Mouse (Mus musculus) liver, embryonic 15.5 days (tissue): ENCODE measurements at regions not wholly inside any gene's neighbourhood (a gene's known extent, or its start where the extent isn't known, plus 50 kb on each side); places are given as distances from the start of the nearest gene placed in this dataset.
"Not testable (repeated sequence)": the region's sequence is repeated elsewhere in the genome, so short reads cannot be mapped to it uniquely, and the experiment has no call there.

Experiments
- ATAC-seq: fragments of 200-750 bp; cut with Nextera tagmentation; 2 replicates; pipeline ENCODE4 v1.8.0; 2017; ENCODE audit warnings: moderate number of reproducible peaks, mild to moderate bottlenecking, moderate library complexity; ENCODE audit not compliant: insufficient read depth
- H3K27ac ChIP-seq: fragments of 300-500 bp; sonication (generic); replicated peaks from 2 replicates; pipeline ENCODE4 v1.5.1; 2015; ENCODE audit warnings: mild to moderate bottlenecking, inconsistent platforms
- H3K27me3 ChIP-seq: fragments of 300-500 bp; sonication (generic); 2 replicates; pipeline ENCODE4 v1.6.1; 2015; ENCODE audit warnings: mild to moderate bottlenecking, inconsistent platforms
- H3K36me3 ChIP-seq: fragments of 300-500 bp; sonication (generic); replicated peaks from 2 replicates; pipeline ENCODE4 v1.6.1; 2015; ENCODE audit warnings: moderate library complexity, mild to moderate bottlenecking, inconsistent platforms
- H3K4me1 ChIP-seq: fragments of 300-500 bp; sonication (generic); replicated peaks from 2 replicates; pipeline ENCODE4 v1.6.1; 2015; ENCODE audit warnings: inconsistent platforms
- H3K4me2 ChIP-seq: fragments of 300-500 bp; sonication (generic); 2 replicates; pipeline ENCODE4 v1.6.1; 2015; ENCODE audit warnings: moderate library complexity, mild to moderate bottlenecking, inconsistent platforms
- H3K4me3 ChIP-seq: fragments of 300-500 bp; sonication (generic); replicated peaks from 2 replicates; pipeline ENCODE4 v1.5.1; 2015; ENCODE audit warnings: mild to moderate bottlenecking, inconsistent platforms
- H3K9ac ChIP-seq: fragments of 300-500 bp; sonication (generic); 2 replicates; pipeline ENCODE4 v1.6.1; 2015; ENCODE audit warnings: moderate library complexity, mild to moderate bottlenecking, inconsistent platforms
- H3K9me3 ChIP-seq: fragments of 300-500 bp; sonication (generic); replicated peaks from 2 replicates; pipeline ENCODE4 v1.6.1; 2016; ENCODE audit warnings: inconsistent platforms
- WGBS: fragments of 180-500 bp; shearing (Covaris S2); methylation state at CpG from one replicate; pipeline ENCODE4 v1.1.7; 2015; ENCODE audit warnings: mixed read lengths; ENCODE audit not compliant: insufficient replicate concordance; 5-methylcytosine and 5-hydroxymethylcytosine counted together

DNA sequence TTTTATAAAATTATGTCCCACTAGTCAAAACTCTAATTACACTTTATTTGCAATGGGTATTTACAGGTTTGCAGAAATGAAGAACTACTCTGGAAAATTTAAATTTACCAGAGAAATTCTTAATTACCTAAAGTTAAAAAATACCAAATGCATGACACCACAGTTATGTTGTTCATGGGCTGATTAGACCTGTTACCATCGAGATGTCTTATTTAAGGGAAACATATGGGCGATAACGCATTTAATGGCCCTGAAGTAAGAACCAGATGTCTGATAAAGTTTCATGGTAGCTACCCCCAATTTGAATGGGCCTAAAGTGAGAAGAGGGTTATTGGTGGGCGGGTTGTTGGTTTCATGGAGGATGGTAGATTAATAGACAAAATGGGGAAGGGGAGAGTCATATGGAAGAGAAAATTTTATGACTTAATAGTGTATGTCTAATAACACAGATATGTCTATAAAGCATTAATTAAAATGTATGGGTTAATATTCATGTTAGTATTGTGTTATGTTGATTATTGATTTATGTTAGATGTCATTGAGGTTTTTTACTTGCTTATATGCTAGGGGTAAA, 299.0 kb downstream of the Gm8797 start:
- 57% methylated on average over 4 of the region's 4 CpGs for WGBS
- no peaks in the 10 kb centered on the region for H3K36me3 ChIP-seq
- no peak overlapping the region for H3K27ac ChIP-seq

DNA sequence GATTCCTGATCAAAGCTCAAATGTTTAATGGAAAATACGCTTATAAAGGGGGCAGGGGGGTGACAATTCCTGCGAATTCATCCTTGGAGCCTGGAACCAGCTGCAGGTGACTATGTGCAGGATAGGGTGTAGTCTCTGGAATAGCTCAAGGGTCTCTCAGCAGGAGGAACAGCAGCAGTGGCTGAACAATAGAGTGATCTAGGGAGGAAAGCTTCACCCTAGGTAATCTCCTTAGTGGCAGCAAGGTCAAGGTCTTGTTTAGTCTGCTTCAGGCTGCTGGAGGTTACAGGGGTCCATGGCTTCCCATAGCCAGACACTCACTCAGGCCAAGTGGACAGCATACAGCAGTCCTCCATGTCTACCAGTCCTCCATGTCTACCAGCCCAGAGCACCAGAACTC, 301.3 kb downstream of the Gm8797 start:
- Histone ChIP-seq H3K4me2 (no peak overlapping the region), H3K27ac (no peak overlapping the region), H3K27me3 (no peaks in the 10 kb centered on the region), H3K4me1 (no peaks in the 10 kb centered on the region), H3K36me3 (no peaks in the 10 kb centered on the region), H3K9ac (no peak overlapping the region), H3K4me3 (no peak overlapping the region), H3K9me3 (no peaks in the 10 kb centered on the region)
- ATAC-seq, result no peak
- 44% methylated on average over 2 of the region's 2 CpGs for WGBS

More for the DNA sequence above, 299.0 kb downstream of the Gm8797 start:
- Histone ChIP-seq H3K4me1 (no peaks in the 10 kb centered on the region), H3K4me3 (no peak overlapping the region), H3K9ac (no peak overlapping the region), H3K9me3 (no peaks in the 10 kb centered on the region), H3K27me3 (no peaks in the 10 kb centered on the region), H3K4me2 (no peak overlapping the region)
- no peak for ATAC-seq

- Histone ChIP-seq H3K4me1 (no peaks in the 10 kb centered on the region), H3K27me3 (no peaks in the 10 kb centered on the region), H3K4me3 (no peak overlapping the region), H3K9ac (no peak overlapping the region), H3K27ac (no peak overlapping the region), H3K9me3 (no peaks in the 10 kb centered on the region), H3K4me2 (no peak overlapping the region), H3K36me3 (no peaks in the 10 kb centered on the region)
- ATAC-seq, result no peak
- 40% methylated on average over 1 of the region's 1 CpGs for WGBS
These were observed 333.2 kb downstream of the Gm8797 start for GRCm38 (mm10) chr3:6083855-6084254.

GRCm38 (mm10) chr3:6087267-6087666, 336.7 kb downstream of the Gm8797 start:
- no peak for ATAC-seq
- no peaks in the 10 kb centered on the region for H3K36me3 ChIP-seq
- H3K4me1 ChIP-seq, result no peaks in the 10 kb centered on the region
- no peak overlapping the region for H3K4me2 ChIP-seq
- 56% methylated on average over 9 of the region's 9 CpGs for WGBS
- H3K4me3 ChIP-seq, result no peak overlapping the region
- H3K27ac ChIP-seq, result no peak overlapping the region
- H3K27me3 ChIP-seq, result no peaks in the 10 kb centered on the region
- no peaks in the 10 kb centered on the region for H3K9me3 ChIP-seq
- H3K9ac ChIP-seq, result no peak overlapping the region

DNA sequence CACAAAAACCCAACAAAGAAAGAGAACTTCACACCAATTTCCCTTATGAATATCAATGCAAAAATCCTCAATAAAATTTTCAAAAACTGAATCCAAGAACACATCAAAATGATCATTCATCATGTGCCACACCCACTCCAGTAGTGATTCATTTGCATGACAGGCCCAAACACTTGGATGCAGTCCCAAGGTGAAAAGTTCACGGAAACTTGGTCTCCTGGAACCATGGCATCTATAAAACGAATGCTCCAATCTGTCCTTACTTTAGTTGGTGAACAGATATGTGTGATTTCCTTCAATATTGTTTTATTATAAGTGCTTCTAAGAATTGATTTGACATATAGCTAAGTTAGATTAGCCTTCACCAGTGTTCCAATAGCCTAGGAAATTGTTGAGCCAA, 343.3 kb downstream of the Gm8797 start:
- Histone ChIP-seq H3K27ac (no peak overlapping the region), H3K36me3 (no peaks in the 10 kb centered on the region), H3K9me3 (no peaks in the 10 kb centered on the region), H3K4me2 (no peak overlapping the region), H3K4me1 (no peaks in the 10 kb centered on the region), H3K9ac (no peak overlapping the region), H3K27me3 (no peaks in the 10 kb centered on the region), H3K4me3 (no peak overlapping the region)
- no peak for ATAC-seq
- WGBS, result 43% methylated on average over 2 of the region's 2 CpGs

DNA sequence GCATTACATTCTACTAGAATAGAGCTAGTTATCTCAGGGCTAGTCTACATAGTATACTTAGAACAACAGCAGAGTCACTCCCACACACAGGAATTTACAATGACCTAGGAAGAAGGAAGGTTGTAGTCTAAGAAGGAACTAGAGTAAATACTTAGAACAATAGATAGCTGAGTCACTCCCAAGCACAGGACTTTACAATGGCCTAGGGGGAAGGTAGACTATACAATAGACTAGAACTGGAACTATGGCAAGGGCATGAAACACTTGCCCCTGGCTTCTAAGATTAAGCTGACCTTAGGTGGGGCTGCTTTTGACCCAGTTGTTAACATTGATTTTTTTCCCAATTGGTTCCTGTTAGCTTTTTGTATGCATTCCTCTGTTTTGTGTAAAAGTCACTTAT, 343.8 kb downstream of the Gm8797 start:
- H3K36me3 ChIP-seq, H3K4me2 ChIP-seq, H3K4me1 ChIP-seq, H3K4me3 ChIP-seq, H3K9me3 ChIP-seq, ATAC-seq, H3K27ac ChIP-seq, H3K9ac ChIP-seq, H3K27me3 ChIP-seq: not testable (repeated sequence)

DNA sequence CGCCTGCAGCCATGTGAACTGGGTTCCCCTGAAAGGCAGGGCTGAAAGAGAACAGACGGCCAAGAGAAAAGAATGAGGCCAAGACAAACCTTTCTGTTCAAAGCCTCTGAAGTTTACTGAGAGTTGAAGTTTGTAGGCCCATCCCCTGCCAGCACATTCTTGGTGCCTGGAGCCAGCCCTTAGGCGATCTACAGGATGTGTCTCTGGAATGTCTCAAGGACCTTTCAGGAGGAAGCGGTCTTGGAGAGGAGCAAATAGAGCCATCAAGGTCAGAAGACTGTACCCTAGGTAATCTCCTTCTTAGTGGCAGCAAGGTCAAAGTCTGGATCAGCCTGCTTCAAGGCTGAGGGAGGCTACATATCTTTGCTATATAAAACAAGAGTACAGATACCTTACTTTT, 350.3 kb downstream of the Gm8797 start:
- Histone ChIP-seq H3K4me2 (no peak overlapping the region), H3K9ac (no peak overlapping the region), H3K36me3 (no peaks in the 10 kb centered on the region), H3K4me1 (no peaks in the 10 kb centered on the region), H3K9me3 (no peaks in the 10 kb centered on the region), H3K4me3 (no peak overlapping the region), H3K27me3 (no peaks in the 10 kb centered on the region), H3K27ac (no peak overlapping the region)
- WGBS, result 57% methylated on average over 4 of the region's 4 CpGs
- no peak for ATAC-seq

DNA sequence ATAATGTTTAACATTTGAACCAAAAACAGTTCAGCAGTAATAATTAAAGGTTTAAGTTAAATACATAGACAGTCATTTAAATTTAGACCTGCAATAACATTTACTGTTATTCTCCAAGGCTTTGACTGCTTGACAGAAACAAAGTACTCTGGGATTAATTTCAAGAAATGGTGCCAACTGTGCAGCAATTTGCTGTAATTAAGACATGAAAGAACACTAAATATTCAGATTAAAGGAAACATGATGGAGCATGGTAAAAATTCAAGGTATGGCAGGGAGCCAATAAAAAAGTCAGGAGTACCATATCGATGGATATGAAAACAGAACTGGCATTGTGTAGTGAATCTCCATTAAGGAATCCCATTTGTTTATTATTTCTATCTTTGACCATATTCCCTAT, 352.3 kb downstream of the Gm8797 start:
- no peaks in the 10 kb centered on the region for H3K36me3 ChIP-seq
- no peak overlapping the region for H3K4me2 ChIP-seq
- 67% methylated on average over 1 of the region's 1 CpGs for whole genome bisulfite sequencing
- H3K4me3 ChIP-seq, result no peak overlapping the region
- H3K27ac ChIP-seq, result no peak overlapping the region
- H3K9ac ChIP-seq, result no peak overlapping the region
- H3K9me3 ChIP-seq, result no peaks in the 10 kb centered on the region
- ATAC-seq, result no peak
- H3K4me1 ChIP-seq, result no peaks in the 10 kb centered on the region
- H3K27me3 ChIP-seq, result no peaks in the 10 kb centered on the region

DNA sequence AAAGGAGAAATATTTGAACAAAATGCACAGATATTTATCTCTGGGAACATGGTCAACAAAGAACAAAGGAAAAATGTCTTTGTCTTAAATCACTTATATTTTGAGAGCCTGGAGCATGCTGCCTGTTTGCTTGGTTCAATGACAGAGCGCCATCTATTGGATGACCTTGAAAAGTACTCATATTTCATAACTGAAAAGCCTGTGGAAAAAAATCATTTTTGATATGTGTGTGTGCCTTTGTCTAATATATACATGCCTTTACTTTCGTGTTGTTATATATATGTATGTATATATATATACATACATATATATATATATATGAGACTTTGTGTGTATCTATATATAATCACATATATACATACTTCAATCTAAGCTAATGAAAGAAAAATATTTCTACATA, 356.1 kb downstream of the Gm8797 start:
- no peak overlapping the region for H3K4me2 ChIP-seq
- H3K9ac ChIP-seq, result no peak overlapping the region
- H3K27me3 ChIP-seq, result no peaks in the 10 kb centered on the region
- no peak for ATAC-seq
- no peaks in the 10 kb centered on the region for H3K9me3 ChIP-seq
- H3K36me3 ChIP-seq, result no peaks in the 10 kb centered on the region
- WGBS, result 5% methylated on average over 2 of the region's 2 CpGs
- H3K4me1 ChIP-seq, result no peaks in the 10 kb centered on the region
- no peak overlapping the region for H3K4me3 ChIP-seq
- no peak overlapping the region for H3K27ac ChIP-seq

- Histone ChIP-seq H3K9me3 (no peaks in the 10 kb centered on the region), H3K27me3 (no peaks in the 10 kb centered on the region), H3K36me3 (no peaks in the 10 kb centered on the region), H3K27ac (no peak overlapping the region), H3K9ac (no peak overlapping the region), H3K4me3 (no peak overlapping the region), H3K4me1 (no peaks in the 10 kb centered on the region), H3K4me2 (no peak overlapping the region)
- no peak for ATAC-seq
- 65% methylated on average over 8 of the region's 8 CpGs for WGBS
These were observed 357.0 kb downstream of the Gm8797 start for GRCm38 (mm10) chr3:6107377-6108155.

DNA sequence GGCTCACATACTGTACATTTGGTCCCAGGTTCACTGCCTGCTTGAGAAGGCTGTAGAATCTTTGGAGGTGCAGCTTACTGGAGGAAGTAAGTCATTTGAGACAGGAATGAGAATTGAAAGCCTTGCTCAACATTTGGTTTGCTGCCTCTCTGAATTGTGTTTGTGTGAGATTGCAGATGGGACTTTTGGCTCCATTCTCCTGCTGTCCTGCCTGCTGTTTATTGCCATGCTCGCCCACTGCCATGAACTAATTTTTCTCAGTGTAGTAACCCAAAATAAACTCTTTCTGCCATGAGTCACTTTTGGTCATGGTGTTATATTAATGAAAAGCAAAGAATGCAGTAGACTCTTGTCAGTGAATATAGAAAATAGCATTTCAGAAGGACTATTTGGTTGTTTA, 368.1 kb downstream of the Gm8797 start:
- WGBS, result 49% methylated on average over 1 of the region's 1 CpGs
- Histone ChIP-seq H3K4me3 (no peak overlapping the region), H3K4me2 (no peak overlapping the region), H3K9ac (no peak overlapping the region), H3K9me3 (no peaks in the 10 kb centered on the region), H3K27me3 (no peaks in the 10 kb centered on the region), H3K27ac (no peak overlapping the region), H3K36me3 (no peaks in the 10 kb centered on the region), H3K4me1 (no peaks in the 10 kb centered on the region)
- no peak for ATAC-seq

- not testable (repeated sequence) for H3K27me3 ChIP-seq, H3K4me3 ChIP-seq, H3K4me1 ChIP-seq, H3K9me3 ChIP-seq, H3K4me2 ChIP-seq, ATAC-seq, H3K27ac ChIP-seq, H3K36me3 ChIP-seq, H3K9ac ChIP-seq
- 55% methylated on average over 9 of the region's 9 CpGs for WGBS
These were observed 385.1 kb downstream of the Gm8797 start for GRCm38 (mm10) chr3:6135754-6136153.
